Mouse (Mus musculus): ENCODE results near the gene Prg3. TPM values are rescaled to one million over a fixed set of nuclear protein-coding genes. Genes with fewer than 3 reads are reported as not detected.

Prg3 gene
- polyA plus RNA-seq, 1 experiment from 2014 or later, result not detected

DNA sequence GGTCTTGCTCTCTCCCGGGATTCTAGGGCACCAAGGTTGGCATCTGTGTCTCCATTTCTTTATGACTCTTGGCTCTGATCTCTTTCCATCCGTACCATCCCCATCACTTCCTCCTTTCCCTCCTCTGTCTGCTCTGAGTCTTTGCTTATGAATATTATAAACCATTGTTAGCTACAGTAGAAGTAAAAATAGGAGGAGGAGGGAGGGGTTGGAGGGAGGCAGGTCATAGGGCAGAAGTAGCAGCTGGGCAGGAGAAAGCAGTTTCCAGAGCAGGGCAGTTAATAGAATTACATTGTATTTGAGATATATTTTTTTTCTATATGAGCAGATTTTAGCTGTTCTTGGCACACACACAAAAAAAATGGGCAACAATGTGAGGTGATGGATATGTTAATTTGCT lies 39.3 kb upstream of the Prg3 start:
- Histone ChIP-seq H3K27ac (replicated peaks; ENCODE audit: low read depth, low read length) (no peak overlapping the region), H3K27me3 (replicated peaks; ENCODE audit: control insufficient read depth, insufficient read depth, low read length) (no peaks in the 10 kb centered on the region), H3K36me3 (ENCODE audit: control insufficient read depth, insufficient read depth, low read length) (peaks cover 71% of the 10 kb centered on the region), H3K4me2 (ENCODE audit: low read depth, low read length) (no peak overlapping the region), H3K9ac (ENCODE audit: low read depth, low read length) (no peak overlapping the region), H3K4me1 (ENCODE audit: control insufficient read depth, insufficient read depth, low read length) (no peaks in the 10 kb centered on the region), H3K4me3 (ENCODE audit: low read depth, low read length) (no peak overlapping the region), H3K9me3 (ENCODE audit: control insufficient read depth, low read length) (no peaks in the 10 kb centered on the region)
- WGBS, result 86% methylated on average over 2 of the region's 2 CpGs
- ATAC-seq (ENCODE audit: low read depth) (no peak), DNase-seq (ENCODE audit: low spot score) (no peak)

DNA sequence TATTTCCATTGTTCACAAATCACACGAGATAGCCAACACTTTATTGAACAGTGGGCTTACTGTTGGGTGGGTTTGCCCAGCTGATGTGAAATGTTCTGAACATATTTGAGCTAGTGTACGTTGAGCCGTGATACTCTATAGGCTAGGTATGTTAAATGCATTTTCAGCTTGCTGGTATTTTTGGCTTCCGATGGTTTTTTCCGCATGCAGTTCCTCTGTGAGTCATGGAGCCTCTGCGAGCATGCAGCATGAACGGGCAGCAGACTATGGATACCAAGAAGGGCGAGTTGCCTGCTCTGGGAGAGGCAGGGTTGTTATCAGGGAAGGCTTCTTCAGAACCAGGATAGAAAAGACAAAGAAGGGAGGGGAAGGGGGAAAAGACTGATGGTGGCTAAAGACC lies 37.0 kb upstream of the Prg3 start:
- Histone ChIP-seq H3K4me2 (ENCODE audit: low read depth, low read length) (no peak overlapping the region), H3K27me3 (replicated peaks; ENCODE audit: control insufficient read depth, insufficient read depth, low read length) (no peaks in the 10 kb centered on the region), H3K36me3 (ENCODE audit: control insufficient read depth, insufficient read depth, low read length) (peaks cover 84% of the 10 kb centered on the region), H3K4me1 (ENCODE audit: control insufficient read depth, insufficient read depth, low read length) (no peaks in the 10 kb centered on the region), H3K9ac (ENCODE audit: low read depth, low read length) (no peak overlapping the region), H3K27ac (replicated peaks; ENCODE audit: low read depth, low read length) (no peak overlapping the region), H3K9me3 (ENCODE audit: control insufficient read depth, low read length) (no peaks in the 10 kb centered on the region), H3K4me3 (ENCODE audit: low read depth, low read length) (no peak overlapping the region)
- WGBS, result 89% methylated on average over 8 of the region's 8 CpGs
- DNase-seq (ENCODE audit: low spot score) (no peak), ATAC-seq (ENCODE audit: low read depth) (no peak)

DNA sequence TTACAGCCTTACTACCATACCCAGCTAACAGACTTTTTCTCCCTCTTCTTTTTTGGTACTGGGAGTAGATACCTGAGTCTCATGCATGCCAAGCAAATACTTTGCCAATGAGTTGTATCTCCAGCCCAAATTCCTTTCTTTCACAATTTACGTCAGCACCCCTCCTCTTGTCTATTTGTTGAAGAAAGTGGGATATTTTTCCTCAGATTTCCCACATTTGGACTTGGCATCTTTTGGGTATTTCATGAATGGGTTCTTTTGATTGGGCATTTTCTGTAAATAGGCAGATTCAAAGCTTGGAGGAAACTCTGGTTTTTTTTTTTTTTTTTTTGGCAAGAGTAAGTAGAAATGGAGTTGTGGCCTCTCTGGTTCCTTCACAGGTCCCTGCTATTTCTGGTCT lies 35.8 kb upstream of the Prg3 start:
- no peak overlapping the region for H3K27ac ChIP-seq (replicated peaks; ENCODE audit: low read depth, low read length)
- no peaks in the 10 kb centered on the region for H3K27me3 ChIP-seq (replicated peaks; ENCODE audit: control insufficient read depth, insufficient read depth, low read length)
- H3K9me3 ChIP-seq (ENCODE audit: control insufficient read depth, low read length), result no peaks in the 10 kb centered on the region
- no peak overlapping the region for H3K9ac ChIP-seq (ENCODE audit: low read depth, low read length)
- WGBS, result 80% methylated on average over 1 of the region's 1 CpGs
- H3K4me3 ChIP-seq (ENCODE audit: low read depth, low read length), result no peak overlapping the region
- DNase-seq (ENCODE audit: low spot score) (no peak), ATAC-seq (ENCODE audit: low read depth) (no peak)
- H3K4me1 ChIP-seq (ENCODE audit: control insufficient read depth, insufficient read depth, low read length), result no peaks in the 10 kb centered on the region
- H3K36me3 ChIP-seq (ENCODE audit: control insufficient read depth, insufficient read depth, low read length), result peaks cover 83% of the 10 kb centered on the region
- H3K4me2 ChIP-seq (ENCODE audit: low read depth, low read length), result no peak overlapping the region

DNA sequence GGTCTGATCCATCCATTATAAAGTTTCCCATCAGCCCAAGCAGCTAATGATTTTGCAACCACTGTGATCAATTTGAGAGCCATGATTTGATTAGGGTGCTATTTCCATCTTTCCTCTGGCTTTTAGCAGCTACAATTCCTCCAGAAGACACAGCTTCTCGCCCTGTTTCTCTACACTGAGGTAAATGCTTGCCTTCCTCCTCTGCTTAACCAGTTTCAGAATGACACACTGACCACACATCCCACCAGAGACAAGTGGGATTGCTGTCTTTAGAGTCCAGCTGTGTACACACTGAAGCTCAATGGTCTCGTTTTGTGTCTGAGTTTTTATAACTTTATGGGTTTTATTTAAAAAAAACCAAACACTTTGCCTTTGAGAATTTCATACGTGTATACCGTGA lies 35.3 kb upstream of the Prg3 start:
- 85% methylated on average over 4 of the region's 4 CpGs for WGBS
- H3K4me2 ChIP-seq (ENCODE audit: low read depth, low read length), result no peak overlapping the region
- no peak overlapping the region for H3K27ac ChIP-seq (replicated peaks; ENCODE audit: low read depth, low read length)
- no peak overlapping the region for H3K9ac ChIP-seq (ENCODE audit: low read depth, low read length)
- no peaks in the 10 kb centered on the region for H3K9me3 ChIP-seq (ENCODE audit: control insufficient read depth, low read length)
- H3K27me3 ChIP-seq (replicated peaks; ENCODE audit: control insufficient read depth, insufficient read depth, low read length), result no peaks in the 10 kb centered on the region
- H3K36me3 ChIP-seq (ENCODE audit: control insufficient read depth, insufficient read depth, low read length), result peaks cover 81% of the 10 kb centered on the region
- no peak overlapping the region for H3K4me3 ChIP-seq (ENCODE audit: low read depth, low read length)
- DNase-seq (ENCODE audit: low spot score), result no peak
- no peaks in the 10 kb centered on the region for H3K4me1 ChIP-seq (ENCODE audit: control insufficient read depth, insufficient read depth, low read length)
- ATAC-seq (ENCODE audit: low read depth), result no peak

DNA sequence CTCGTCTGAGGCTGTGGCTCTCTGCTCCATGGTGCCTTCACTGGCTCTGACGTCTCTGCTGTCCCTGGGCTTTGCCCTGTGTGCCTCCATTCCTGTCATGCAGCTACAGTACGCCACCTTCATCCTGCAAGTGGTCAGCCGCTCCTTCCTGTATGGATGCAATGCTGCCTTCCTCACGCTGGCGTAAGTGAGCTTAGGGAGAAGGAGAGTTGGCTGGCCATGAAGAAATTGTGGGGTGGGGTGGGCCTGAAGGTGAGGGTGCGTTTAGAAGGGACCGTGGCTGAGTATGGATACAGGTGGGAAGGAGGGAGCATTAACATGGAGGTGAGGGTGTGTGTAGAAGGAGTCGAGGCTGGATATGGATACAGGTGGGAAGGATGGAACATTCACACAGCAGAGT lies 32.6 kb upstream of the Prg3 start:
- H3K36me3 ChIP-seq (ENCODE audit: control insufficient read depth, insufficient read depth, low read length), result peaks cover 63% of the 10 kb centered on the region
- no peak overlapping the region for H3K4me3 ChIP-seq (ENCODE audit: low read depth, low read length)
- no peaks in the 10 kb centered on the region for H3K27me3 ChIP-seq (replicated peaks; ENCODE audit: control insufficient read depth, insufficient read depth, low read length)
- H3K9me3 ChIP-seq (ENCODE audit: control insufficient read depth, low read length), result no peaks in the 10 kb centered on the region
- no peak overlapping the region for H3K4me2 ChIP-seq (ENCODE audit: low read depth, low read length)
- H3K27ac ChIP-seq (replicated peaks; ENCODE audit: low read depth, low read length), result no peak overlapping the region
- no peaks in the 10 kb centered on the region for H3K4me1 ChIP-seq (ENCODE audit: control insufficient read depth, insufficient read depth, low read length)
- no peak for ATAC-seq (ENCODE audit: low read depth)
- no peak for DNase-seq (ENCODE audit: low spot score)
- WGBS, result 88% methylated on average over 9 of the region's 9 CpGs
- H3K9ac ChIP-seq (ENCODE audit: low read depth, low read length), result no peak overlapping the region

DNA sequence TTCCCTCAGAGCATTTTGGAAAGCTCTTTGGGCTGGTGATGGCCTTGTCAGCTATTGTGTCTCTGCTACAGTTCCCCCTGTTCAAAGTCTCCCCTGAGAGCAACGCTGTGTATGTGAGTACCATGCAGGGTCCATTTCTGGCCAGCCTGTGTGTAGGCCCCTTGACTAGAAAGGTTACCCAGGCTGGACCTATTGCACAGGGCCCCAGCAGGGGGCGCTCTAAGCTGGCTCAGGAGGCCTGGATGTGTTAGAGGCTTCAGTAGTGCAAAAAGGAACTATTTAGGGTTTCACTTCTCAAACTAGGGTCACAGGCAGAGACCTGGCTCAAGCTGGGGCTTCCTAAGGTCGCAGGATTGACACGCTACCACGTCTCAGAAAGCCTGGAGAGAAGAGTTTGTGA lies 31.7 kb upstream of the Prg3 start:
- Histone ChIP-seq H3K36me3 (ENCODE audit: control insufficient read depth, insufficient read depth, low read length) (peaks cover 54% of the 10 kb centered on the region), H3K27ac (replicated peaks; ENCODE audit: low read depth, low read length) (no peak overlapping the region), H3K9ac (ENCODE audit: low read depth, low read length) (no peak overlapping the region), H3K4me3 (ENCODE audit: low read depth, low read length) (no peak overlapping the region), H3K9me3 (ENCODE audit: control insufficient read depth, low read length) (no peaks in the 10 kb centered on the region), H3K4me2 (ENCODE audit: low read depth, low read length) (no peak overlapping the region), H3K27me3 (replicated peaks; ENCODE audit: control insufficient read depth, insufficient read depth, low read length) (no peaks in the 10 kb centered on the region), H3K4me1 (ENCODE audit: control insufficient read depth, insufficient read depth, low read length) (no peaks in the 10 kb centered on the region)
- DNase-seq (ENCODE audit: low spot score), result no peak
- no peak for ATAC-seq (ENCODE audit: low read depth)
- 59% methylated on average over 5 of the region's 5 CpGs for whole genome bisulfite sequencing

DNA sequence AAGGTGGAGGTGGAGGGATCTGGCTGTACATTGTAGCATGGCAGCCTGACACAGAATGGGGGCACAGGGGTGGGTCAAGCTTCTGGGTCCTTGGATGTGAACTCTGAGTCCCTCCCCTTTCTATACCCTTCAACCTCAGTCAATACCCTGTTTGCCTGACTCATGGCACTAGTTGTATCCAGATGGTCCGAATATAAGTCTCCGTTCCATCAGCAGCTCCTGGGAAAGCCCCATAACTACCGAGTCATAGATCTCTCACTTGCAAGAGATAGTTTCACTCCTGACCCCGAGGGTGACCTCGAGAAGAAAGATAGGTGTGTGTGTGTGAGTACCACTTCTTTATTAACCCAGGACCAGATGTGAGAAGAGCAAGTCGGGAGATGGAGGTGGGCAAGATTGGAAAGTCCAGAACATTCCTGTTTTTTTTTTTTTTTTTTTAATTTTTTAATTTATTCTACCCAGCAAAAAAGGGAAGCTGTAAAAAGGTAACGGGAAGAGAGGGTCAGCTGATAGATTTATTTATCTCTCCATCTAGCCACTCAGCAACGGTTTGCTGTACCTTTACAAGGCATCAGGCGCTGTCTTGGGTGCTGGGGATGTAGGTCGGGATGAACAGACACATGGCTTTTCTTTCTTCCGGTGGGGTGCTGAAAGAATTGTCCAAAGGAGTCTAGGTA lies 29.3 kb upstream of the Prg3 start:
- DNase-seq (ENCODE audit: low spot score) (no peak), ATAC-seq (ENCODE audit: low read depth) (no peak)
- H3K9ac ChIP-seq (ENCODE audit: low read depth, low read length), result no peak overlapping the region
- peaks cover 37% of the 10 kb centered on the region for H3K36me3 ChIP-seq (ENCODE audit: control insufficient read depth, insufficient read depth, low read length)
- H3K4me2 ChIP-seq (ENCODE audit: low read depth, low read length), result no peak overlapping the region
- no peaks in the 10 kb centered on the region for H3K27me3 ChIP-seq (replicated peaks; ENCODE audit: control insufficient read depth, insufficient read depth, low read length)
- 92% methylated on average over 11 of the region's 11 CpGs for WGBS
- no peaks in the 10 kb centered on the region for H3K4me1 ChIP-seq (ENCODE audit: control insufficient read depth, insufficient read depth, low read length)
- H3K27ac ChIP-seq (replicated peaks; ENCODE audit: low read depth, low read length), result no peak overlapping the region
- no peak overlapping the region for H3K4me3 ChIP-seq (ENCODE audit: low read depth, low read length)
- H3K9me3 ChIP-seq (ENCODE audit: control insufficient read depth, low read length), result no peaks in the 10 kb centered on the region

DNA sequence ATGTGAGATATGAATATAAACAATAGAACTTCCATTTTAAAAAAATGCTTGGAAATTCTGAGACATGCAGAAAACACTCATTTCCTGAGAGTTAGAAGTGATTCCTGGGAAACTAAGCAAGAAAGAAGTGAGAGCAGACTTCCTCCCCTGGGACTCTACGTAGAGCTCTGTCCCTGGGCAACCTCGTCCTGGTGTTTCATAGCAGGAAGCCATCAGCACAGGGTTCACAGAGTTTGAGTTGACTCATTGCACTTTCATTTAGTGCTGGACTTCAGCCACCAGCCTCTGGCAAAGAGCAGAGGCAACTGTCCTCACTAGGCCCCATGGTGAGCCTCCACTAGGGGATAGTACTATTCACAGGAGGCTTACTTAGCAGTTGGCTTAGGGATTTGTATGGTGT lies 26.7 kb upstream of the Prg3 start:
- WGBS, result 49% methylated on average over 2 of the region's 2 CpGs
- Histone ChIP-seq H3K9ac (ENCODE audit: low read depth, low read length) (no peak overlapping the region), H3K27ac (replicated peaks; ENCODE audit: low read depth, low read length) (no peak overlapping the region), H3K36me3 (ENCODE audit: control insufficient read depth, insufficient read depth, low read length) (peaks cover 18% of the 10 kb centered on the region), H3K4me2 (ENCODE audit: low read depth, low read length) (no peak overlapping the region), H3K4me1 (ENCODE audit: control insufficient read depth, insufficient read depth, low read length) (no peaks in the 10 kb centered on the region), H3K4me3 (ENCODE audit: low read depth, low read length) (no peak overlapping the region), H3K27me3 (replicated peaks; ENCODE audit: control insufficient read depth, insufficient read depth, low read length) (no peaks in the 10 kb centered on the region), H3K9me3 (ENCODE audit: control insufficient read depth, low read length) (no peaks in the 10 kb centered on the region)
- DNase-seq (ENCODE audit: low spot score) (peak; percentile 38), ATAC-seq (ENCODE audit: low read depth) (no peak)

DNA sequence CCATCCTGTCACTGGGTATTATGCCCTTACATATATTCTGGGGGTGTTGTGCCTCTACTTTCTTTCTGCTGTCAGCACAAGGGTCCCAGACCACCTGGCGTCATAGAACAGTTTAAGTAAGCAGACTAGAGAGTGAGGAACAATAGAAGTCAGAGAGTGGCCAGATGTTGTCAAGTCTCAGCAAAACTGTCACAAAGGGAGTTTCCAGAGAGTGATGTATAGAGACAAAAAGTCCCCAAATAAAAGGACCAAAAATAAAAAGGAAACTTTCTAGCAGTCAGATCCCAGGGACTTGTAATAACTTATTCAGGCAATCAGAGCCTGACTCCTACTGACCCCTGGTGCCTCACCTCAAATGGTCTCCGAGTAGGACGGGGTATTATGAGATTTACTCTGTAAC lies 26.1 kb upstream of the Prg3 start:
- WGBS, result 81% methylated on average over 3 of the region's 3 CpGs
- Histone ChIP-seq H3K27me3 (replicated peaks; ENCODE audit: control insufficient read depth, insufficient read depth, low read length) (no peaks in the 10 kb centered on the region), H3K27ac (replicated peaks; ENCODE audit: low read depth, low read length) (no peak overlapping the region), H3K9me3 (ENCODE audit: control insufficient read depth, low read length) (no peaks in the 10 kb centered on the region), H3K4me3 (ENCODE audit: low read depth, low read length) (no peak overlapping the region), H3K4me2 (ENCODE audit: low read depth, low read length) (no peak overlapping the region), H3K9ac (ENCODE audit: low read depth, low read length) (no peak overlapping the region), H3K4me1 (ENCODE audit: control insufficient read depth, insufficient read depth, low read length) (no peaks in the 10 kb centered on the region), H3K36me3 (ENCODE audit: control insufficient read depth, insufficient read depth, low read length) (peaks cover 13% of the 10 kb centered on the region)
- no peak for DNase-seq (ENCODE audit: low spot score)
- ATAC-seq (ENCODE audit: low read depth), result no peak
